Mouse (Mus musculus): ENCODE results near the gene Comp. TPM values are rescaled to one million over a fixed set of nuclear protein-coding genes. Genes with fewer than 3 reads are reported as not detected.

Gene Comp
- polyA plus RNA-seq, 1 experiment from 2014 or later = not detected

DNA sequence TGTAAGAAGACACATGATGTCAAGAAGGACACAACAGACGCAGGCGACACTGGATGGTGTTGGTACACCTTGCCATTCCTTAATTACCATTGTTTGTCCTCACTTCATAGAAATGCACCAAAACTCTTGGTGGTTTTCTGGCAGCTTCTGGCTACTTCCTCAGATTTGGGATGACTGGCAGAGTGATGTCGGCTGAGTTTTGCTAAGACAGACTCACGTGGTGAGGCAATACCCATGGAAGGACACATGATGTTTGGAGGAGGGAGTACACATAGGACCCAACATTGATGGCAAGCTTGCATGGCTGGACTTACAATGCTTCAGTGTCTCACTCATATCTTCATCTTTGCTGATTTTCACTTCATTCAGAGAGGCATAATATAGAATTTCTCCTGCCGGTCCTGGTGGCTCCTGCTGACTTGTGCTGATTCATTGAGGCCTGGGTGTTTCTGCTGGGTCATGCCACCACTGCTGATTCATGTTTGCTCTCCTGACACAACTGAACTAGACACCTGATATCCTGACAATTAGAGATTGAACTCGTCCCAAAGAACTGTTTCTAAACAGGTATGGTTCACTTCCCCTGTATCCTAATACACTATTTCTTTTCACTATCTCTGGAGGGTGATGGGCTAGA lies 41.1 kb downstream of the Comp start:
- Histone ChIP-seq H3K9ac (ENCODE audit: low read length) (no peak overlapping the region), H3K4me3 (ENCODE audit: low read depth, low read length) (no peak overlapping the region), H3K4me2 (ENCODE audit: low read length) (no peak overlapping the region), H3K36me3 (ENCODE audit: control insufficient read depth, insufficient read depth, low read length) (peaks cover 7% of the 10 kb centered on the region; the same call in 1 of the 2 replicates), H3K27ac (ENCODE audit: low read depth, low read length) (no peak overlapping the region), H3K4me1 (ENCODE audit: control insufficient read depth, insufficient read depth, low read length) (no peaks in the 10 kb centered on the region), H3K9me3 (replicated peaks; ENCODE audit: control insufficient read depth, low read length) (no peaks in the 10 kb centered on the region), H3K27me3 (replicated peaks; ENCODE audit: control insufficient read depth, insufficient read depth, low read length) (no peaks in the 10 kb centered on the region)
- no peak for ATAC-seq
- WGBS = 92% methylated on average over 6 of the region's 6 CpGs
- no peak for DNase-seq (ENCODE audit: low spot score)

DNA sequence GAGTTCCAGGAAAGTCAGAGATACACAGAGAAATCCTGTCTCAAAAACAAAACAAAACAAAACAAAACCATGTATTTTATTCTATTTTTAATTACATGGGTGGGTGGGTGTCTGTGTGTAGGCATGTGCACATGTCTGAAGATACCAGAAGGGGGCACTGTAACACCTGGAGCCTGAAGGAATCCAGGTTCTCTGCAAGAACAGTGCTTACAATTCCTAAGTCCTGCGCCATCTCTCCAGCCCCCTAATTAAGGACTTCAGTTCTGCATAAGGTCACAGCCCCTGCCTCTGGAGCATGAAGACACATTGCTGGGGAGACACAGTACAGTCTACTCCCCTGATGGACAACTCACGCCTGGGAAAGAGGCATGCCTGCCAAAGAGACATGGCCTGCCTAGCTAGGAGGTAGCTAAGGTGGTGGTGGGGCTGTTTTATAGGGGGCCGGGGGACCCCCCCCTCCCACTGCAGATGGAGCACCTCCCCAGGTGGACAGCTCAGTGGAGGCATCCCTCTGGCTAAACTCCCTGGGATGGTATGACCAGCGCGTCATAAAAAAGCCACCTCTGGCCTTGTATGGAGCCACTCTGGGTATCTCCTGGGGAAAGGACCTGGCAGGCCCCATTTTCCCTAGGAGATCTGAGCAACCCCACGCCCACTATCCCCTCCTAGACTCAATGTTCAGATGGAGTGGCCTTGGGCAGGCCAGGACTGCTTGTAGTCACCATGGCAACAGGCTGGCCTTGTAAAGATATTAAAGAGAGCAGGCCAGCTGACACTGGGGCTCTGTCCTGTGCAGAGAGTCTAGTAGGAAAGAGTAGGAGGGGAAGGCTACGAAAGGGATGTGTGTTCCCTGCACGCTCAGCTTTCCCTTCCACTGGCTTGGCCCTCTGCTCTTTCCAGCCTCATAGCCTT lies 42.4 kb downstream of the Comp start:
- no peak overlapping the region for H3K9ac ChIP-seq (ENCODE audit: low read length)
- no peaks in the 10 kb centered on the region for H3K4me1 ChIP-seq (ENCODE audit: control insufficient read depth, insufficient read depth, low read length)
- ATAC-seq (peak; percentile 47; the same call in 1 of the 2 replicates), DNase-seq (ENCODE audit: low spot score) (peak; percentile 60)
- H3K9me3 ChIP-seq (replicated peaks; ENCODE audit: control insufficient read depth, low read length) = no peaks in the 10 kb centered on the region
- H3K36me3 ChIP-seq (ENCODE audit: control insufficient read depth, insufficient read depth, low read length) = peaks cover 7% of the 10 kb centered on the region; the same call in 1 of the 2 replicates
- WGBS = 68% methylated on average over 8 of the region's 8 CpGs
- H3K4me2 ChIP-seq (ENCODE audit: low read length) = no peak overlapping the region
- H3K4me3 ChIP-seq (ENCODE audit: low read depth, low read length) = no peak overlapping the region
- no peak overlapping the region for H3K27ac ChIP-seq (ENCODE audit: low read depth, low read length)
- H3K27me3 ChIP-seq (replicated peaks; ENCODE audit: control insufficient read depth, insufficient read depth, low read length) = no peaks in the 10 kb centered on the region

DNA sequence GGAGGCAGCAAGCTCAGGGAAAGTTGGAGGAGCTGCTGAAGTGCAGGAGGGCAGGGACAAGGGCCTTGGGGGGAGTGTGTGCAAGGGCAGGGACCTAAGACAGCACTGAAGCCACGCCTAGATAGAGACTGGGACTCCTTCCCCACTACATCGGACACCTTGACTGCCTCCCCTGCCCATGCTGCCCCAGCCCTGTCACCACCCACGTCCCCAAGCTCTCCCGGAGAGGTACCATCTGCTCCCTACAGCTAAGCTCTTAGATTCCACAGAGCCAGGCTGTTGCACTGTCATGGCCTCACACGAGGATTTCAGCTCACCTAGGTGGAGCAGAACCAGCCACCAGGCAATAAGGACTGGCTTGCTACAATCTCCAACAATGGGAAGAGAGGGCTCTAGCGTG lies 43.6 kb downstream of the Comp start:
- WGBS = 33% methylated on average over 6 of the region's 6 CpGs
- no peaks in the 10 kb centered on the region for H3K27me3 ChIP-seq (replicated peaks; ENCODE audit: control insufficient read depth, insufficient read depth, low read length)
- no peak for ATAC-seq
- peaks cover 7% of the 10 kb centered on the region; the same call in 1 of the 2 replicates for H3K36me3 ChIP-seq (ENCODE audit: control insufficient read depth, insufficient read depth, low read length)
- no peaks in the 10 kb centered on the region for H3K4me1 ChIP-seq (ENCODE audit: control insufficient read depth, insufficient read depth, low read length)
- no peak overlapping the region for H3K4me3 ChIP-seq (ENCODE audit: low read depth, low read length)
- no peak overlapping the region for H3K9ac ChIP-seq (ENCODE audit: low read length)
- H3K9me3 ChIP-seq (replicated peaks; ENCODE audit: control insufficient read depth, low read length) = no peaks in the 10 kb centered on the region
- no peak overlapping the region for H3K4me2 ChIP-seq (ENCODE audit: low read length)
- no peak overlapping the region for H3K27ac ChIP-seq (ENCODE audit: low read depth, low read length)
- DNase-seq (ENCODE audit: low spot score) = no peak

DNA sequence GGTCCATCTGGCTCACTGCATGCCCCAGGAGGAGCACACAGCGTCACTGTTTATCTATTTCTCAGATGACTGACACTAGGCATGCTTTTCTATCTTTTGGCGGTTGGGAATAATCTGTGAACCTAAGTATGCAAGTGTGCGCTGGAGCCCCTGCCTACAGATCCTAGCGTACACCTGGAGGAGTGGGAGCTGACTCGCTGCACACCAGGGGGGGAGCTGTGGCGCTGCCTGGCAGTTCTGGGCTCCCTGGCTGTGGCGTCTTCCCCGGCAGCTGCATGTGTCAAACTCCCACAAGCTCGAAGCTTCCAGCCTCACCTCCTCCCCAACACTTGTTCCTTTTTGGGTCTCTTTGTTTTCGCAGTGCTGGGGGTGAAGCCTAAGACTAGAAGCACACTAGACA lies 44.6 kb downstream of the Comp start:
- H3K4me2 ChIP-seq (ENCODE audit: low read length) = no peak overlapping the region
- H3K9me3 ChIP-seq (replicated peaks; ENCODE audit: control insufficient read depth, low read length) = no peaks in the 10 kb centered on the region
- WGBS = 53% methylated on average over 10 of the region's 10 CpGs
- DNase-seq (ENCODE audit: low spot score) (no peak), ATAC-seq (no peak)
- no peak overlapping the region for H3K27ac ChIP-seq (ENCODE audit: low read depth, low read length)
- H3K4me3 ChIP-seq (ENCODE audit: low read depth, low read length) = no peak overlapping the region
- H3K27me3 ChIP-seq (replicated peaks; ENCODE audit: control insufficient read depth, insufficient read depth, low read length) = no peaks in the 10 kb centered on the region
- no peaks in the 10 kb centered on the region for H3K4me1 ChIP-seq (ENCODE audit: control insufficient read depth, insufficient read depth, low read length)
- H3K9ac ChIP-seq (ENCODE audit: low read length) = no peak overlapping the region
- H3K36me3 ChIP-seq (ENCODE audit: control insufficient read depth, insufficient read depth, low read length) = peaks cover 6% of the 10 kb centered on the region; the same call in 1 of the 2 replicates

DNA sequence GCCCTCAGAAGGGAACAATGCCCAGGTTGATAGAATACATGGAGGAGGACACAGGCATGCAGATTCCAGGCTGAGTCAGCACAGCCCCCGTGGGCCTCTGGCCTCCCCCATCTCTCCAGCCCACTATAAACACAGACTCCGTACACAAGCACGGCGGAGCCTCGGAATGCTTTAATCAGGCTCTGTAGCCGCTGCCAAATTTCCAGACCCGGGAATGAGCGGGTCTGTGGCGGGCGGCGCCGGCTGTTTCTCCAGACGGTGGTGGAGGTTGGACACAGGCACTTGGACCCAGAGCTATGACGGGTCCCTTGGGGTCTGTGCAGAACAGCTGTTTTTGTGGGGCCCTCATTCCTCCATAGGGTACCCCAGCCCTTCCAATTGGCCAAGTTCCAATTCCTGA lies 45.6 kb downstream of the Comp start:
- H3K9ac ChIP-seq (ENCODE audit: low read length) = no peak overlapping the region
- no peak overlapping the region for H3K27ac ChIP-seq (ENCODE audit: low read depth, low read length)
- WGBS = 57% methylated on average over 14 of the region's 14 CpGs
- no peaks in the 10 kb centered on the region for H3K36me3 ChIP-seq (ENCODE audit: control insufficient read depth, insufficient read depth, low read length)
- no peak overlapping the region for H3K4me3 ChIP-seq (ENCODE audit: low read depth, low read length)
- no peaks in the 10 kb centered on the region for H3K4me1 ChIP-seq (ENCODE audit: control insufficient read depth, insufficient read depth, low read length)
- H3K9me3 ChIP-seq (replicated peaks; ENCODE audit: control insufficient read depth, low read length) = no peaks in the 10 kb centered on the region
- DNase-seq (ENCODE audit: low spot score) = peak; percentile 59
- ATAC-seq = no peak; the same call in 1 of the 2 replicates
- no peak overlapping the region for H3K4me2 ChIP-seq (ENCODE audit: low read length)
- no peaks in the 10 kb centered on the region for H3K27me3 ChIP-seq (replicated peaks; ENCODE audit: control insufficient read depth, insufficient read depth, low read length)

DNA sequence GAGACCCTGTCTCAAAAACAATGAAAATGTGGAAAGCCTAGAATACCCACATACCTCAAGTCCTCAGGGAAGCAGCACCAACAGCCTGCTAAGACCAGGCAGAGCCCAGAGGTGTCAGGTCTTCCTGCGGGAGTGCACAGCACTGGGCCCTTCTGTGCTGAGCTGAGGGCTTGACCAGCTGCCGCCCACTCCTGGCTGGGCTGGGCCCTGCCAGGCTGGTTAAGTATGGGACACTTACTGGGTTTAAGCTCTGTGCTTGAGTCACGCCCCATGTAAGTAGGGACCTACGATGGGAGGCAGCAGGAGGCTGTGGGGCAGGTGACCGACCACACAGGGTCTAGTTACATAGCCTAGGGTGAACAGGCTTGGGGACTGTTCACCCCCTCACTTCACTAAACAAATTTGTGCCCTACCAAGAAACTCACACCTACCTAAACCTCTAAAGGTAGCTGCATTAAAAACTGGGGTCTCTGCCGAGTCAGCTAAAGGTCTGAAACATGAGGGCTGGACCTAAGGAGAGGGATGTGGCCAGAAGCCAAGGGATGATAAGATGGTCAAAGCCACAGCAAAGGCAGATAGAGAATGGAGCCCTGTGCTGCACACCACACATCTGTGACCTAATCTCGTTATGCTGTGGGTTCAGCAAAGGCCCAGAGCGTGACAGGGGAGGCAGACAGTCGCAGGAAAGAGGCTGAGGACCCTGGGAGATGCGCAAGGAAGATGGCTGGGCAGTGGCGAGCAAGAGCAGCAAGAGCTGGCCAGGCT lies 46.7 kb downstream of the Comp start:
- Histone ChIP-seq H3K36me3 (ENCODE audit: control insufficient read depth, insufficient read depth, low read length) (no peaks in the 10 kb centered on the region), H3K4me1 (ENCODE audit: control insufficient read depth, insufficient read depth, low read length) (no peaks in the 10 kb centered on the region), H3K4me2 (ENCODE audit: low read length) (no peak overlapping the region), H3K9me3 (replicated peaks; ENCODE audit: control insufficient read depth, low read length) (no peaks in the 10 kb centered on the region), H3K27me3 (replicated peaks; ENCODE audit: control insufficient read depth, insufficient read depth, low read length) (no peaks in the 10 kb centered on the region), H3K4me3 (ENCODE audit: low read depth, low read length) (no peak overlapping the region), H3K27ac (ENCODE audit: low read depth, low read length) (no peak overlapping the region), H3K9ac (ENCODE audit: low read length) (no peak overlapping the region)
- DNase-seq (ENCODE audit: low spot score) = no peak
- WGBS = 81% methylated on average over 11 of the region's 11 CpGs
- ATAC-seq = no peak

DNA sequence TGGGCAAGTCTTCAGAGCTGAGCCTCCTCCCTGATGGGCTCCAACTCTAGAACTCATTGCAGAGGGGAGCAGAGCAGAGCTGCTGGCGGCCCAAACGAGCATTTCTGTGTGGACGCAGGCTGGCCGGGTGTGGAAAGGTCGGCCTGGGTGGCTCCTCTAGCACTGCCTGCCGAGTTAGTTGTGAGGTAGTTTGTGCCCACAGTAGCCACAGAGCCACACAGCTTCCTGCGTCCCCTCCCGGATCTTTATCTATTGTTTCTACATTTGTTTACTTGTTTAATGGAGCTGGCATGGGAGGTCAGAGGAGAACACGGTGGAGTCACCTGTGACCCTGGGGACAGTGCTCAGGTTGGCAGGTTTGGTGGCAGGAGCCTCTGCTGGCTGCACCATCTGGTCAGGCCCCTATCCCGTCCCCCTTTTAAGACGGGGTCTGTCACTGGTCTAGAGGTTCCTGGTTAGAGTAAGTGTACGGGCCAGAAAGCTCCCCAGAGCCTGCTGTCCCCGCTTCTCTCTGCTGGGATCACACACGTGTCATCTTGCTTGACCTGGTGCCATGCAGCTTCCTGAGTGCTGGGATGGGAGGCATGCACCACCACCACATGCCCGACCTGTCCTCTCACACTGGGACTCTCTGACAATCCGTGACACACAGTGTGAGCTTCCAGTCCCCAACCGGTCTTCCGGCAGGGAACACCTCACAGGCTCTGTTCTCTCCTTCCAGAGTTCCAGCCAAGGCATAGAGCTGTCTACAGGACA lies 48.2 kb downstream of the Comp start:
- Histone ChIP-seq H3K4me3 (ENCODE audit: low read depth, low read length) (no peak overlapping the region), H3K9ac (ENCODE audit: low read length) (no peak overlapping the region), H3K4me1 (ENCODE audit: control insufficient read depth, insufficient read depth, low read length) (no peaks in the 10 kb centered on the region), H3K9me3 (replicated peaks; ENCODE audit: control insufficient read depth, low read length) (no peaks in the 10 kb centered on the region), H3K27ac (ENCODE audit: low read depth, low read length) (no peak overlapping the region), H3K27me3 (replicated peaks; ENCODE audit: control insufficient read depth, insufficient read depth, low read length) (no peaks in the 10 kb centered on the region), H3K4me2 (ENCODE audit: low read length) (no peak overlapping the region), H3K36me3 (ENCODE audit: control insufficient read depth, insufficient read depth, low read length) (no peaks in the 10 kb centered on the region)
- no peak for DNase-seq (ENCODE audit: low spot score)
- WGBS = 86% methylated on average over 18 of the region's 18 CpGs
- ATAC-seq = no peak

DNA sequence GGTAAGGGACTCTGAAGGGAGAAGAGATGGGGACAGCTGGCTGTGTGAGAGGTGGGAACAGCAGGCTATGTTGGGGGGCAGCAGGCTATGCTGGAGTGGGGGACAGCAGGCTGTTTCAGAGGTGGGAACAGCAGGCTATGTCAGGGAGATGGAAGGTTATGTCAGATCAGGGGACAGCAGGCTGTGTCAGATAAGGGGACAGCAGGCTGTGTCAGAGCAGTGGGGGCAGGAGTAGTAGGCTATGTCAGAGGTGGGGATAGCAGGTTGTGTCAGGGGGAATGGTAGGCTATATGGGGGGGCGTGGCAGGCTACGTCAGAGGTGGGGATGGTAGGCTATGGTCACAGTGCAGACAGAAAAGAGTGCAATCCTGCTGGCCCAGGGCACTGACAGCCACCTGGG lies 49.4 kb downstream of the Comp start:
- DNase-seq (ENCODE audit: low spot score) (no peak), ATAC-seq (no peak)
- H3K9ac ChIP-seq (ENCODE audit: low read length) = no peak overlapping the region
- H3K27me3 ChIP-seq (replicated peaks; ENCODE audit: control insufficient read depth, insufficient read depth, low read length) = no peaks in the 10 kb centered on the region
- no peaks in the 10 kb centered on the region for H3K36me3 ChIP-seq (ENCODE audit: control insufficient read depth, insufficient read depth, low read length)
- no peaks in the 10 kb centered on the region for H3K4me1 ChIP-seq (ENCODE audit: control insufficient read depth, insufficient read depth, low read length)
- WGBS = 81% methylated on average over 2 of the region's 2 CpGs
- H3K27ac ChIP-seq (ENCODE audit: low read depth, low read length) = no peak overlapping the region
- no peaks in the 10 kb centered on the region for H3K9me3 ChIP-seq (replicated peaks; ENCODE audit: control insufficient read depth, low read length)
- H3K4me3 ChIP-seq (ENCODE audit: low read depth, low read length) = no peak overlapping the region
- no peak overlapping the region for H3K4me2 ChIP-seq (ENCODE audit: low read length)

Measured in forebrain, embryonic 14.5 days (tissue).